Mouse (Mus musculus) kidney, adult 8-10 months (tissue): ENCODE results near the gene Tpsb2.

Experiments
- DNase-seq, 2 experiments: peaks; one replicate each; pipeline ENCODE4 v3.0.0; 2022

Tpsb2 gene

GRCm38 (mm10) chr17:25366005-25366404 is at the start of gene Tpsb2:
Gene Tpsb2, plus strand, starts transcription at chr17:25366305.
- no peak for DNase-seq

- no peak for DNase-seq
Observed at GRCm38 (mm10) chr17:25318354-25318753, 47.8 kb upstream of the Tpsb2 start, which contains the start of gene Prss29. Gene Prss29, plus strand, starts transcription at chr17:25318654.

GRCm38 (mm10) chr17:25320819-25321218 is 45.3 kb upstream of the Tpsb2 start:
- DNase-seq: peak; percentile 48 to 50

- no peak for DNase-seq
Observed at GRCm38 (mm10) chr17:25322930-25323329, 43.2 kb upstream of the Tpsb2 start.

- no peak for DNase-seq
Observed at GRCm38 (mm10) chr17:25332321-25332720, 33.8 kb upstream of the Tpsb2 start.

- peak in 1 of 2 experiments; percentile 41 for DNase-seq
Observed at GRCm38 (mm10) chr17:25333943-25334342, 32.2 kb upstream of the Tpsb2 start.

- DNase-seq: peak in 1 of 2 experiments; percentile 8
Observed at GRCm38 (mm10) chr17:25338218-25338617, 27.9 kb upstream of the Tpsb2 start.

GRCm38 (mm10) chr17:25340003-25340402 is 26.1 kb upstream of the Tpsb2 start:
- DNase-seq: no peak

- peak in 1 of 2 experiments; percentile 9 for DNase-seq
Observed at GRCm38 (mm10) chr17:25341490-25341889, 24.6 kb upstream of the Tpsb2 start.

GRCm38 (mm10) chr17:25345462-25345861 is 20.6 kb upstream of the Tpsb2 start, which contains the start of gene Tpsab1:
Gene Tpsab1, minus strand, starts transcription at chr17:25345562.
- no peak for DNase-seq

GRCm38 (mm10) chr17:25361291-25361690 is 4.8 kb upstream of the Tpsb2 start:
- DNase-seq: no peak

GRCm38 (mm10) chr17:25363726-25364125 is 2.4 kb upstream of the Tpsb2 start:
- peak in 1 of 2 experiments; percentile 56 for DNase-seq

- no peak for DNase-seq
Observed at GRCm38 (mm10) chr17:25368973-25369372, 2.9 kb downstream of the Tpsb2 start, which contains the start of gene Tpsg1. Gene Tpsg1, plus strand, starts transcription at chr17:25369273.

GRCm38 (mm10) chr17:25372491-25372890 is 6.4 kb downstream of the Tpsb2 start:
- DNase-seq: no peak

- DNase-seq: no peak
Observed at GRCm38 (mm10) chr17:25374011-25374410, 7.9 kb downstream of the Tpsb2 start.

GRCm38 (mm10) chr17:25394526-25394925 is 28.4 kb downstream of the Tpsb2 start:
- DNase-seq: no peak

- DNase-seq: peak; percentile 46 to 81
Observed at GRCm38 (mm10) chr17:25397804-25398519, 31.9 kb downstream of the Tpsb2 start.

- DNase-seq: no peak
Observed at GRCm38 (mm10) chr17:25398520-25398838, 32.4 kb downstream of the Tpsb2 start.

- DNase-seq: peak in 1 of 2 experiments; percentile 19
Observed at GRCm38 (mm10) chr17:25400443-25400842, 34.3 kb downstream of the Tpsb2 start.

GRCm38 (mm10) chr17:25401491-25401890 is 35.4 kb downstream of the Tpsb2 start:
- no peak for DNase-seq

GRCm38 (mm10) chr17:25402224-25402623 is 36.1 kb downstream of the Tpsb2 start:
- peak; percentile 15 to 43 for DNase-seq

GRCm38 (mm10) chr17:25404190-25404589 is 38.1 kb downstream of the Tpsb2 start:
- DNase-seq: no peak

GRCm38 (mm10) chr17:25405224-25405895 is 39.3 kb downstream of the Tpsb2 start:
- no peak for DNase-seq

- DNase-seq: no peak
Observed at GRCm38 (mm10) chr17:25406011-25406441, 39.9 kb downstream of the Tpsb2 start.
